Comparison of ENCODE assay signal across 11 mouse cellular contexts in the genomic region with DNA sequence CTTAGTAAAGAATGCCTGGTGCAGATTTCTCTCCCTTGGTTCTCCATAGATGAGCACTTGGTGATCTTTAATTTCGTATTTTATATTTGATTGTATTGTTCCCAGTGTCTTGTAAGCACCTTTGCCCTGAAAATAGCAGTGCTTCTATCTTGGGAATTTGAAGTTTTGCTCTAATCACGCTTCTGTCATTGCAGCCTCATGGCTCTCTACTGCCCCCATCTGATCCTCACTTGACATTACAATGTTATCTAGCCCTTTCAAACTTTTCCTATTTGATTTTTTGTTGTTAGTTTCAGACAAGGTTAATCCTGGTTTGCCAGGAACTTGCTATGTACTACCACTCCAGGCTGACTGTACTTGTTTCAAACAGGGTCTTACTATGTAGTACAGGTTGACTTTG.
A peak's percentile ranks its signal among the peaks of the same experiment; 100 is the strongest.
DNase-seq lines count a peak whose midpoint lies in the region; ATAC-seq and TF ChIP-seq lines count a peak whose summit lies in the region.
"Had no signal": no experiment of that assay in that cellular context is flagged by ENCODE, and none has a peak within 500 bp of the region (broad histone marks: within the 10 kb centered on the region; RNA-seq: fewer than 3 reads in every experiment).

No protein-coding gene starts in this region.

- no peak overlapping the region for H3K9ac ChIP-seq in liver, embryonic 14.5 days (replicated peaks)
- H3K9ac ChIP-seq in liver, embryonic 11.5 days (ENCODE audit: low read depth, low read length), result no peak overlapping the region
- no peak overlapping the region for H3K9ac ChIP-seq in ES-E14 (ENCODE audit: insufficient read depth, low read depth, low read length, poor library complexity, severe bottlenecking)
- H3K9ac ChIP-seq: limb, embryonic 15.5 days; neural tube, embryonic 12.5 days had no signal

- H3K27me3 ChIP-seq in liver, embryonic 14.5 days (ENCODE audit: control insufficient read depth, insufficient read depth, low read length), result no peaks in the 10 kb centered on the region
- no peaks in the 10 kb centered on the region for H3K27me3 ChIP-seq in liver, embryonic 11.5 days (replicated peaks; ENCODE audit: control insufficient read depth, insufficient read depth, low read length)
- H3K27me3 ChIP-seq: limb, embryonic 15.5 days; neural tube, embryonic 12.5 days had no signal

- TF ChIP-seq EP300 in liver, embryonic 14.5 days (IDR thresholded peaks at IDR 0.05; ENCODE audit: low read depth), result no peak

- WGBS in liver, embryonic 14.5 days (ENCODE audit: insufficient replicate concordance), result 0% methylated on average over 2 of the region's 2 CpGs
- WGBS in liver, embryonic 11.5 days, result 11% methylated on average over 2 of the region's 2 CpGs

- no peaks in the 10 kb centered on the region for H3K36me3 ChIP-seq in liver, embryonic 14.5 days (replicated peaks; ENCODE audit: control insufficient read depth, insufficient read depth, low read depth)
- H3K36me3 ChIP-seq in liver, embryonic 11.5 days (ENCODE audit: control insufficient read depth, insufficient read depth, low read length), result no peaks in the 10 kb centered on the region
- H3K36me3 ChIP-seq in ES-E14 (ENCODE audit: control insufficient read depth, insufficient read depth, low read length, poor library complexity, severe bottlenecking), result no peaks in the 10 kb centered on the region
- H3K36me3 ChIP-seq: limb, embryonic 15.5 days; neural tube, embryonic 12.5 days had no signal

- H3K9me3 ChIP-seq in liver, embryonic 14.5 days (ENCODE audit: control insufficient read depth, low read length), result no peaks in the 10 kb centered on the region
- no peaks in the 10 kb centered on the region for H3K9me3 ChIP-seq in liver, embryonic 11.5 days (ENCODE audit: control insufficient read depth, low read length)
- H3K9me3 ChIP-seq in ES-E14 (ENCODE audit: control insufficient read depth, insufficient read depth, low read depth, low read length), result no peaks in the 10 kb centered on the region
- H3K9me3 ChIP-seq: limb, embryonic 15.5 days; neural tube, embryonic 12.5 days had no signal

- in situ Hi-C loops in ES-E14 (cut with MboI; ENCODE audit: low sequenced_read_pairs in 2 of 2, unreplicated experiment in 2 of 2), result loop anchor here (25.0 kb wide), 3 partner anchors 451 to 1276 kb away; no protein-coding TSS in a partner anchor

- TF ChIP-seq CTCF in liver, embryonic 14.5 days (IDR thresholded peaks at IDR 0.05; ENCODE audit: low read depth), result peak; percentile 49; the same call in 1 of the 2 replicates

- no peak for ATAC-seq in liver, embryonic 14.5 days (ENCODE audit: insufficient read depth)
- no peak for ATAC-seq in liver, embryonic 11.5 days (replicated peaks; ENCODE audit: low FRiP score)
- ATAC-seq in megakaryocyte, adult 5-6 weeks (ENCODE audit: poor library complexity, severe bottlenecking), result no peak

- no peak overlapping the region for H3K4me2 ChIP-seq in liver, embryonic 14.5 days (ENCODE audit: low read depth)
- no peak overlapping the region for H3K4me2 ChIP-seq in liver, embryonic 11.5 days
- H3K4me2 ChIP-seq: limb, embryonic 15.5 days; neural tube, embryonic 12.5 days had no signal

- H3K4me3 ChIP-seq in liver, embryonic 14.5 days (ENCODE audit: insufficient read depth in 1 of 2, low read depth in 2 of 2, low read length in 2 of 2), result no peak overlapping the region
- H3K4me3 ChIP-seq in liver, embryonic 11.5 days (ENCODE audit: low read depth, low read length), result no peak overlapping the region
- H3K4me3 ChIP-seq in ES-E14 (ENCODE audit: insufficient read depth in 1 of 2, low read depth in 1 of 2, low read length in 2 of 2, poor library complexity in 1 of 2, severe bottlenecking in 1 of 2), result no peak overlapping the region
- H3K4me3 ChIP-seq: limb, embryonic 15.5 days; neural tube, embryonic 12.5 days had no signal

- no peak overlapping the region for H3K27ac ChIP-seq in liver, embryonic 14.5 days
- H3K27ac ChIP-seq in liver, embryonic 11.5 days (ENCODE audit: low read depth, low read length), result no peak overlapping the region
- H3K27ac ChIP-seq in ES-E14 (ENCODE audit: insufficient read depth, low read depth, low read length, poor library complexity, severe bottlenecking), result no peak overlapping the region
- H3K27ac ChIP-seq: limb, embryonic 15.5 days; neural tube, embryonic 12.5 days had no signal

- DNase-seq in embryo, embryonic 10 days (ENCODE audit: low spot score), result peak; percentile 43
- DNase-seq in embryo, embryonic 9.5 days (ENCODE audit: extremely low spot score), result no peak
- no peak for DNase-seq in liver, embryonic 14.5 days (ENCODE audit: low read depth in 3 of 3, low spot score in 3 of 3)
- DNase-seq in liver, embryonic 11.5 days (ENCODE audit: low spot score), result no peak
- DNase-seq in ES-E14 (ENCODE audit: low read depth, low spot score), result peak; percentile 17
- DNase-seq in induced T-regulatory cell, adult 2 months (ENCODE audit: low read depth), result peak; percentile 20
- no peak for DNase-seq in ovary, postnatal 36 days (ENCODE audit: low spot score)
- DNase-seq: cerebellum, adult 11 months had no signal

- H3K4me1 ChIP-seq in liver, embryonic 14.5 days (replicated peaks; ENCODE audit: control insufficient read depth in 2 of 2, insufficient read depth in 2 of 2, low read length in 1 of 2), result no peaks in the 10 kb centered on the region
- H3K4me1 ChIP-seq in liver, embryonic 11.5 days (replicated peaks; ENCODE audit: control insufficient read depth, insufficient read depth, low read length), result no peaks in the 10 kb centered on the region
- H3K4me1 ChIP-seq in ES-E14 (ENCODE audit: control insufficient read depth in 2 of 2, insufficient read depth in 2 of 2, low read length in 2 of 2, poor library complexity in 1 of 2), result no peaks in the 10 kb centered on the region
- H3K4me1 ChIP-seq: limb, embryonic 15.5 days; neural tube, embryonic 12.5 days had no signal

TF ChIP-seq in ES-E14, 5 proteins besides CTCF, POLR2A, EP300 and RAD21:
- TF ChIP-seq CHD2 (IDR thresholded peaks at IDR 0.05; ENCODE audit: low read depth, low read length), result no peak
- TF ChIP-seq HCFC1 (IDR thresholded peaks at IDR 0.05; ENCODE audit: borderline replicate concordance, insufficient read depth, low read length), result no peak
- TF ChIP-seq ZNF384 (IDR thresholded peaks at IDR 0.05; ENCODE audit: low read depth, low read length), result no peak
- 0 out of 2 replicates have a peak, but pooled peaks have one; percentile 6 for TF ChIP-seq ZC3H11A (IDR thresholded peaks at IDR 0.05; ENCODE audit: borderline replicate concordance, low read depth, low read length)
- TF ChIP-seq MAFK (IDR thresholded peaks at IDR 0.05; ENCODE audit: insufficient read depth, low read depth, low read length), result 0 out of 2 replicates have a peak, but pooled peaks have one; percentile 10

Comparison
In these comparisons a context has a peak if more than half of its experiments do, and no peak if none do; other contexts are left out.
1. DNase-seq: peak in embryo, embryonic 10 days (single experiment), ES-E14 (single experiment) and induced T-regulatory cell, adult 2 months (single experiment); none in embryo, embryonic 9.5 days (single experiment), liver, embryonic 14.5 days (0 of 3), liver, embryonic 11.5 days (single experiment) and ovary, postnatal 36 days (single experiment).